Mouse (Mus musculus) naive thymus-derived CD4-positive, alpha-beta T cell, adult 2 months (primary cell): ENCODE results near the gene Synm.

Source experiments
- DNase-seq: peaks from one replicate; pipeline ENCODE4 v3.0.0-alpha.2; 2011; ENCODE audit warnings: low read depth

Synm gene

DNA sequence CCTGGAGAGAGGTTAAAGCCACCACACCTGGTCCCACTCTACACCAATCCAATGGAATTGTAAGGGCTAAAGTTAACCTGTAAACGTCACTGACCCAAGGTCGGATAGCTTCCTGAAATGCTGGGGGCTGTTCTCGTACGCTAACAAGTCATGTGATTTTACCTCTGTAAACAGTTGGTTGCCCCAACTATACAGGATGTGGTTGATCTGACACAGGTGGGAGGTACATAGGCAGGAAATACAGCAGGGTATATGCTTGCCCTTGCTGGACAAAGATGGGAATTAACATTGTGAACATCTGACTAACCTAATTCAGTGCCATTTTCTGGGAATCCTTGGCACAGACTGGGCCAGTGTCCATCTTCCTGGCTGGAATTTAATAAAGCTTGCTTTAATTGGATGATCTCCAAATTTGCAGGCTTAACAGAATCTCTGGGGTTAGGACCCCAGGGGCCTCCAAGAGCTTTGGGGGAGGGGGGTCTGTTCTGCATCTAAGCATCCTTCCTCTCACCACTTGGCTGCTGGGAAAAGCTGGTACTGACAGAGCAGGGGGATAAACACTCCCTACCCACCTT lies 11.7 kb downstream of the Synm start:
- peak; percentile 18 for DNase-seq

DNA sequence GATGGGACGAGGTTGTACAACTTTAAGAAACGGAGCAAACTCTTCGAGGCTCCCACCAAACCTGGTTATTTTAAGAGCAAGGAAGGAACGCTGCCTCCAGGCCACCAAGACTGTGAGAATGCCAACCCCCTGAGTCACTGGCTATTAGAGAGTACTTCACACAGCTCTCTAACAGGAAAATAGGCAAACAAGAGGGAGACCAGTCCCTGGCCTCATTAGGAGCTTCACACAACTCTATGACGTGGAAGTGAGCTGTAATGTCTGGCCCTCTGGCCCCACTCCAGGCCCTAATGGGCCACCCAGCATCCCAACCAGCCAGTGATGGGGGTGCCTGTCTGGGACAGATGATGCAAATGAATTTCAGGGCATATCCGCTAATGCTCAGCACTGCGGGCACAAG lies 17.8 kb downstream of the Synm start:
- DNase-seq = no peak

DNA sequence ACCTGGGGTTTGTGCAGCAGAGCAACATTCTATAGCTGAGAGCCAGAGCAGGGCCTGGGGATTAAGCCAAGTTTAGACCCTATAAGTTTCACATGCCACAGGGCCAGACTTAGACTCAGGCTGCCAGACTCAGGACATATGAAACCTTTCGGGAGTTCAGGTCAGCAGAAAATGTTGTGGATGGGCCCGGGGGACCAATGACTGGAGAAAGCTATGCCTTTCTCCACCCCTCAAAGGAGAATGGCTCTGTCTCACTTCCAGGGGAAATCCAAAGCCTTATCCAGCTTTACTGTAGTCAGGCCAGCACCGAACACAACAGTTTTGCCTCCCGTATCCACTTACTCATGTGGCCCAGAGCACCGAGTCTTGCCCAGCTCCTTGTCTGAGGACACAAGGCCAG lies 18.7 kb downstream of the Synm start:
- no peak for DNase-seq

DNA sequence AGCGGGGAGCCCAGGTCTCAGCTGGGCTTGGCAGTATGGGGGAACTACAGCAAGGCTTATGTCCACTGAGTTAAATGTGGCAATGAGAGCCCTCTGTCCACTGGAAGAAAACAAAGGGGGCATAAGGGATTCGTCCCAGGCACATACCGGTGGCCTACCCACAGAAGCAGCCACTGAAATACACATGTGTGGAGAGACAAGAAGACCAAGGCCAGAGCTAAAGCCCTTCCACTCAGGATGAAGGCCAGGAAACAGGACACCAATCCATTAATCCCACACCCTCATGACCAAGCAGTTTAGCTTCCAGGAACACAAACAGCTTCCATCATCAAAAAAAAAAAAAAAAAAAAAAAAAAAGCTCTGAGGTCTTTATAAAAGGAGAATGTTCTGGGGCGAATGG lies 19.2 kb downstream of the Synm start:
- no peak for DNase-seq

DNA sequence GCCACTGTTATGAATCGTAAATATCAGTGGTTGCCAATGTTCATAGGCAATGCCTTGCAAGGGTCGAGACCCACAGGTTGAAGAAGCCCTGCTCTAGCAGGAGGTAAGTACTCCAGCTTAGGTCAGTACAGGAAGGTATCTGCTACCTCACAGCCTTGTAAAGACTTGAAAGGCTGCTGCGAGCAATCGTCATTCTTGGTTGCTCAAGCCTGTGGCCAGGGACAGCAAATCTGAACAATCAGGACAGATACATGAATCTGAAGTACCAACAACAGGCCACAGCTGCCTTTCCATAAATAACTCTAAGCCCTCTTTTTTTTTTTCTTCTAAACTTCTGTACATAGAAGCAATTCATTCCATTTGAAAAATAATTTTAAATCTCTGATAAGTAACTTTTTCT lies 27.3 kb downstream of the Synm start:
- no peak for DNase-seq

DNA sequence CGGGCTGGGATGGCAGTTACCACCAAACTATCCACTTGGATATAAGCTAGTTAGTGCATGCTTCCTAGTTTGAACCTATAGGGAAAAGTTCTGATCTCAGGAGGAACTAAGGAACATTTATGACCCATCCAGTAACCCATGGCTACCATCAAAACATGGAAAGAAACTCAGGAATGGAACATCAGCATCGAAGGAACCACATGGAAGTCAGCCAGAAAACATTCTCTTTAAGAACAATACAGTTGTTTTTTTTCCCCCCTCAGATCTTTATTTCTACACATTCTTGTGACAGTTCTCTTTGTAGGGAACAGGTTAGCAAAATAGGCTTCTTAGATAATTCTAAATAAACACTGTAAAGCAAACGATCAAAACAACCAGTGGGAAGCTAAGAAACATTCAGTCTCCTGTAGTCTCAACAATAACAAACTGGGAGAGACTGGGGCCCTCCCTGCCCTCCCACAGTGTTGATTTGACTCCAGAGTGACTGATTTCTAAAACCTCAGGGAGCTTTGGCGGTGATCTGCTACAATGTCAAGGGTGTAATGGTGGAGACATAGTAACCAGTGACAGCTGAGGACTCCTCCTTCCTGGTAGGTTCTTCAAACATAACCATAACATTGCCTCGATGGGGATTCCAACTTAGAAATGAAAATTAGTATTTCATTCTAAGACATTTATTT lies 29.0 kb downstream of the Synm start:
- no peak for DNase-seq

DNA sequence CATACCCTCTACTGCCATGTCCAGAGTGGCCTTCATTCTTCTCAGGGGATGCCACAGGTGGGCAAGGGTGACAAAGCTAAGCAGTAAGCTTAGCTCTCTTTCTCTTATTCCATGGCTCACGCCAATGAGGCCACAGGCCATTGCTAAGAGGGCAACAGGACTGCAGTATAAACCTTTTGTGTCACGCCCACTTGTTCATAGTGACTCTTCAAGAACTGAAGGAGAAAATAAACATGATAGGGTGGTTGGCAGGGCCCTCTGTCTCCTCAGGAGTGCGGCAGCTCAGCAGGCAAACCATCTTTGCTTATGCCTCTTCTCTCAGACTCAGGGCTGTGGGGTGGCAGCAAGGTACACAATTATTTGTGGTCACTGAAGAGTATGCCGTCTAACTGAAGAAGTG lies 30.7 kb downstream of the Synm start:
- DNase-seq = no peak

DNA sequence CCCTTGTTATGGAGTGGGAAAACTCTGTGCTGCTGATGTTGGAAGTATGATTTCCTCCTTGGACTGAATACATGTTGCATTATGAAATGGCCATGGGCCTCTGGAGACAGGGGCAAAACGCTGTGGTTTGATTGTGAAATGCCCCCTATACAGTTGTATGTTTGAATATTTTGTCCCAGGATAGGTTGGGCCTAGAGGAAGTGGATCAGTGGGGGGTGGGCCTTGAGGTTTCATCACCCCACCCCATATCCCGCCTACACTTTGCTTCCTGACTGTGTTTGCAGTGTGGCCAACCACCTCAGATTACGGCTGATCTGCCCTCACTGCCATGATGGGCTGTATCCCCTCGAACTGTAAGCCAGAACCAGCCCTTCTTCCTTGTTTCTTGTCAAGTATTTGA lies 31.3 kb downstream of the Synm start:
- no peak for DNase-seq

DNA sequence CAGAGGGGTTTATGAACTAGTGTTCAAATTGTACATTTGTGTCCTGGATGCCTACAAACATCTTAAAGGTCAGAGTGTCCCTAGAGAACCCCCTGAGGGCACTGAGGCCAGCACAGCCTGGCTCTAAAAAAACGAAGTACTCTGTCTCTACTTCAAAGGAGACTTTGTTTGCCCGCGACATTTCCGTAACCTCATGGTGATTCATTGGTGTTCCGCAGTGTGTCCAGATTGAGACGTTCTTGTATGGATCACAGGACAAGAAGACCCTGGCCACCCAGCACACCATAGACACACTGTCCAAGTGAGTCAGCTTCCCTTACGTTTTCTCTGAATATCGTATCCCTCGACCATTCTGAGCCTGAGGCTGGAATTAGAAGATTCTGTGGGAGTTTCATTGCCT lies 34.5 kb downstream of the Synm start:
- no peak for DNase-seq

DNA sequence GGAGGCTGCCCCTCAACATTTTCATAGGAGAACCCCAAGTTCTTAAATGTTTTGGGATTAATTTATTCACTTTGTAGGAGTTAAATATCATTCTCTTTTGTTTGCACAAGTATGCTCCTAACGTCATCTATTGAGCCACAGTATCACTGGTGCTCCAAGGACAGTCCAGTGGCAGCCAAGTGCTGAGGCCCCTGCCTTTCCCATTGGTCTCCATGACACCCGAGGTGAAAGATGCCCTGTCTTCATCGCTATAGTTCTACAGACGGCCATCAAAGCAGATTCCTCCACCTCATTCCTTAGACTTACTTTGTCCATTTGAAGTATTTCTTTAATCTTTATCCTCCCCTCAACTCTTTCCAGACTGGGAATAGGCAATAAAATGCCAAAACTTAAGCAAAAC lies 35.0 kb downstream of the Synm start:
- no peak for DNase-seq

DNA sequence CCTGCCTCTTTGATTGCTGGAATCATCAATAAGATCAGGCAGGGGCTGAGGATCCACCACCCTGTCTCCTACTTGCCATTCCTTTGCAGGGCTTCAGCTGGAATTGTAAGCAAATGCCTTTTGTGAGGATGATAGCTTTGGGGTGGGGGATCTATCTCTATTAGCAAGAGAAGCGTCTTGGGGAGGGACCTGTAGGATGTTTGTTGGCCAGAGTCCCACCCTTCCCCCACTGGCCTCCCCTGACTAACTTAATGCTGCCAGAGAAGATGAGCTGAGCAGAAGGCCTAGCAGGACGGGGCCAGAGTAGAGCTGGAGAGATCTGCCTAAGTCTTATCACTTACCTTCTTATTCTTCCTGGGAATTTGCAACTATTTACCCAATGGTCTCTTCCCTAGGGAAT lies 37.4 kb downstream of the Synm start:
- DNase-seq = no peak

DNA sequence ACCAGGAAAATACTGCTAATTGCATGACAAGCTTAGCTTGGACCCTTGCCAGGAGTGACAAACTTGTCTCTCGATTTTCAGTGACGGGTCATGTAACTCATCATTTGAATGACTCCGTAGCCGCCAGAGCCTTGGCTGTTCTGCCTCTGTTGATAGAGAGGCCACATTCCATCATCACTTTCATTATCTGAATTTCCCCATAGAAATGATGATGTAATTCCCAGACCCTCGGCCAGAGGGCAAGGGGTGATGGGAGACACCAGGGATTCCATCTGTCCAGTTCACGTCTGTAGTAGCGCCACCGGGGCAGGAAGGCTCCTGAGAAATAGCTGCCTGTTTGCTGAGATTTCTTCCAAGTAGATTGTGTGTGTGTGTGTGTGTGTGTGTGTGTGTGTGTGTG lies 40.7 kb downstream of the Synm start:
- DNase-seq = no peak

DNA sequence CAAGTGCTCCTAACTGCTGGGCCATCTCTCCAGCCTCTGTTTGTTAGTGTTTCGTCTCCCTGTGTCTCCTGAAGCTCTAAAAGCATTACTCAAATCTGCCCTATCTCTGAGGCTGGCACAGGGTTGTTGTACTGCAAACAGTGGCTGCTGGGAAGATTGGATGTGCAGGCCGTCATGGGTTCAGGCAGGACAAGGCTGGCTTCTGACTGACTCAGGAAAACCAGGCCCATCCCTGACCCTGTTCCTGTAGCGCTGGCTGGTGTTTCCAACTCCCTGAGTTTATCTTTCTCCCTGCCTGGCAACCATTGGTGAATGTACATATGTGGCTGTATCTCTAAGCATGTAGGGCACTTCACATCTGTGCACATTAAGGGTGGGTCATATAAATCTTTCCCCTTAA lies 42.0 kb downstream of the Synm start:
- DNase-seq = no peak

DNA sequence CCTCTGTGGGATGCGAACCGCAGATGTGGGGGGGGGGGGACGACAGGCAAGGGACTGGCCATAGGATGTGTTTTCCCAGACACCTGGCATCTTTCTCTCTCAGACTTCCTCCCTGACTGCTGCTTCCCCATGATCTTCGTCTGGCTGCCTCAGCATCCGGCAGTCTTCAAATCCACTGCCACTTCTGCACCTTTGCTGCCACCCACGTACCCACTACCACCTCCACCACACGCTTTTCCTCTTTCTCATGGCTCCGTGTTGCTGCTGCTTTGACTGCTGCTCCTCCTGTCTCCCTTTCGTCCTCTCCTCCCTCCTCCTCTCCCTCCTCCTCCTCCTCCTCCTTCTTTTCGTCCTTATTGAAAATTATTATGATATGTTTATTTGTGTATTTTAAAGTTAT lies 42.6 kb downstream of the Synm start:
- no peak for DNase-seq

DNA sequence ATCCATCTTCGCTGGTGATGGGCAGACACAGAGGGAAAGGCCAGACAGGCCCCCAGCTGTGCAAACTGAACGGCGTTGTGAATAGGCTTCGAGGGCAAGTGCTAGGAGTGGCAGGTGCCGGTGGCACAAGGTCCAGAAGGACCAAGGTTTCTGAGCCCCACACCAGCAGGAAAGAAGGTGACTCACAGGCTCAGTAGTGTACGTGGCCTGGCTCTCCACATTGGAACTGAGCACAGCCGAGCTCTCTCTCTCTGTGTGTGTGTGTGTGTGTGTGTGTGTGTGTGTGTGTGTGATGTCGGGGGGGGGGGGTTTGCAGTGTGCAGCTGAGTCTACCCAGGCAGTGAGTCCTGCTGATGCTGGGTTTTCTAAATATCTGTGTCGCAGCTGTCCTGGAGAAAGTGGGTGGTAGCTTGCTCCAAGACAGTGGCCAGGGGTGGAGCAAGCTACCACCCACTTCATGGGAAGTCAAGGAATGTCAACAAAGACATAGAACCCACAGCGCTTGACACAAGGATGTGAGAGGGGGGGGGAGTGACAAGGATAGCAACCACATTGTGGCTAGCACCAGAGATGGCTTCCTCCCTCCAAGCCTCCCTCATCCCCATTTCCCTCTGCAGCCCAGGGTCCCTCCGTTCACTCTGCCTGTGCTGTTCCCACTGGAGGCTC lies 43.2 kb downstream of the Synm start:
- DNase-seq = no peak

DNA sequence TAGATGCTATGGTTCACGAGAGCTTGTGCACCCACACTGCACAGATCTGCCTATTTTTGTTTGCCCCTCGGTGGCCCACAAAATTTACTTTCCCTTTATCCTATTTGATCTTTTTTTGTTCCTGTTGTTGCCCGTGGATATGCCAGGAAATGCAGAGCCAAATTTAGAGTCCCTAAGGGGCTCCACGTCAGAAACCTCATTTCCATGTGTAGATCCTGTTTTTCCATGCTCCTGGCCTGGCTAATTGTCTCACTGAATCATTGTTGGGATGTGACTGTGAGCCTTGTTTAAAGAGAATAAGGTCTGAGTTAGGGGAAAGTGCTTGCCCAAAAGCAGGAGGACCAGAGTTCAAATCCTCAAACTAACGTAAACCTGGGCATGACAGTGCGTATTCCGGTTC lies 44.4 kb downstream of the Synm start:
- no peak for DNase-seq

DNA sequence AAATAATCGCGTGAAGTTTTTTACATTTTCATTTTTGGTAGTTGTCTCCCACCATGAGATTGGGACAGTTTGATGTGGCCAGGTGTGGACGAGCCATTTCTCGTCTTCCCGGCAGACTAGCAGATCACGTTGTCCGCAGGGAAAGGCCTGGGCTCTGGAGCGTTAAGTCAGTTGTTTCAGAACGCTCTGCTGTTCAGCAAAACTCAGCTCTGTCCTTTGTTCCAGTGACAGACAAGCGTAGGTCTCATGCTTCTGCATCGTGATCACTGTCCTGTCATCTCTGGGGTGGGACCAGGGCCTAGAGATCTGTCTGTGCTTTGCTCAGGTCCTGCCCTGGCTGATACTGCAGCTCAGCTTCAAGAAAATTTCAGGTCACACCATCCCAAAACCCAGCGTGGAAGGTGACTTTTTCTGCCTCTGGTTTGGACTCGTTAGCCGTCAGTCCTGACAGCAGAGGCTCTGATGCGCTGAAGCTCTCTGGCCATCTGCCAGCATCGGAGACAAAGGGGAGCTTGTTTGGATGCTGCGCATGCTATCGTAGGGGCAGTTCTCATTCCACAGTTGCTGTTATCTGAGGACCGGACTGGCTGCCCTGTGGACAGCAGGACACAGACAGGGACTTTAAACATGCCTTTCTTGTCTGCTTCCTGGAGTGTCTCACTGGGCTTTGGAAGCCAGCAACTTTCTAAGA lies 45.6 kb downstream of the Synm start:
- no peak for DNase-seq

DNA sequence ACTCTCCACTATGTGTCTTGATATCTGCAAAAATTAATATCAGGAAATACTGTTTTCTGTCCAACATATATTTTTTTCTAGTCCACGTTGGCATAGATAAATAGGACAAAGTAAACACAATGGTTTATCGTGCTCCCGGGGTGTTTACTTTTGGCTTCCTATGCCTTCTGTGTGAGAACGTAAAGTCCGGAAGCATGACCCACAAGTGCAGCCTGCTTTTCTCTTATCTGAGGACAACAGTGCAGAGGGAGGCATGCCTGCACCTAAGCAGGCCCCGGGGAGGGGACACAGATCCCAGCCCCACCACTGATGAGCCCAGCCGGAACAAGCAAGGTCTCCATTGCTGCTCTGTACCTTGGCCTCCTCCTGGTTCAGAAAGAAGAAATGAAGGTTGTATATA lies 49.3 kb downstream of the Synm start:
- no peak for DNase-seq

DNA sequence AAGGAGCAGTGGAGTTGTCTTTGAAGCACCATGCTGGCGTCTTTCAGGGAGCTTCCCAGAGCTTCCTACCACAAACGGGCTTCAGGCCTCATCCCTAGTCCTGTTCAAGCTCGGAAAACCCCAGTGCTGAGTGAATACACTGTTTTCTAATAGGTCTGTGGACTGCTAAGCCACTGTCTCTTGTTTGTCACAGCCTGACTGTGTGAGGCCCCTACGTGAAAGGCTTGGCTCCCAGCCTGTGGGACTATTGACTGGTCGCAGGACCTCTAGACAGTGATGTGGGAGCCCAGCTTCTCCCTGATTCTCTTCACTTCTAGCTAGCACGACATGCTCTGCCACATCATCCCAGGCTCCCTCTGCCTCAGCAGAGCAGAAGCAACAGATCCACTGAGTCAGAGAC lies 51.4 kb downstream of the Synm start:
- no peak for DNase-seq

DNA sequence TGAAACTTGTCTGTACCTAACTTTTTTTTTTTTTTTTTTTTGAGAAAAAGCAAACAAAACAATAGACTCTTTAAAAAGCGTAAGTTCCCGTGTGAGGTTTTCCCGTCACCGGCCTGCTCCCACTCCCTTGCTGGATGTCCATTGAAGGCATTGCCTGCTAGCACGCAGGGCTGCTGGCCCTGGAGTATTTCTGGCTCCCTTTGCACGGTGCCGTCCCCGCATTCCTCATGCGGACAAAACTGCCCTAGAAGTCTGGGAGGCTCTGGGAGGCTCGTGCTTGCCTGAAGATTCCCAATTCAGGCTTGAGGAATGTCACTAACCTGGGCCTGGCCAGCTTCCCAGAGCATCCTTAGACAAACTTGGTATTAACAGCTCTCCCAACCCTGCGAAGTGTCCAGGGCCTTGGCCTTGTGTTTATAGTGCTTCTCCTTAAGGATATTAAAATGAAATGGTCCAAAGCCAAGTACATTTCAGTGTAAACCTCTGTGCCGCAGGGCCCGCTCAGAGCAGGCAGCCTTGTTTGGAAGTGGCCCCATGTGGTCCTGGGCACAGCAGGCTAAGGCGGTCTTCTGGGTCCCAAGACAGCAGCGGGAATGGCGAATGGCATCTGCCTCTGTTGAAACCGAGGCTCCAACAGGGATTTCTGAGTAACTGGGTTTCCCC lies 58.2 kb downstream of the Synm start:
- DNase-seq = no peak

DNA sequence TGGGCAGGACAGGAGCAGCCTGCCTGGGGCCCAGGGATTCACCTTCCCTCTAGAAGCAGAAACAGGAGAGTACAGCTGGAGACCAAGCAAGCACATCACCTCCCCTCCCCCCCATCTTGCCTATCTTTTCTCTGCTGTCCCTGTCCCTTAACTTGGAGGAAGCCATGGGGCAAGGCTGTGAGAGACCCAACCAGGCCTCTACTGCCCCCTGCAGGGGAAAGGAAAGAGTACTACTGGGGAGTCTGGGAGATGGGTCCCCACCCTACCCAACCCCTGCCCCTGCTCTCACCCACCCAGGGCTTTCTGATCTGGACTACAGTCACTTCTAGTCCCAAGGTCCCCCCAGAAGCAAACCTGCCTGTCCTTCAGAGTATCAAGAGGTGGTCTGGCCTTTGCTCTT lies 58.7 kb downstream of the Synm start:
- DNase-seq = peak; percentile 41

DNA sequence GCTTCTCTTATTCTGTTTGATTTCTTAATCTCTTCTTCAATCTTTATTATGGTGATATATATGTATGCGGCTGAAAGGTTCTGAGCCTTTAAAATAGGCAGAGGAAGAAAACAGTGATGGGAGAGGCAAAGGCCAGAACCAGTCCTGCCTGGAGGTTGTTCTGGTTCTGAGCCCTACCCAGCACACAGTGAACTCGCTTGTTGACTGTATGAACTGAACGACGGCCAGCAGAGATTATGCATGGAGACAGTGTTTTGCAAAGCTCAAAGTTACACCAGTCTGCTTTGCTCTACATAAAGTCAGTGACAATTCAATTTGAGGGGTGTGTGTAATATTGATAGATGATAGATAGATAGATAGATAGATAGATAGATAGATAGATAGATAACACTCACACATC lies 60.2 kb downstream of the Synm start:
- DNase-seq = no peak
